Mouse (Mus musculus) hindbrain, embryonic 16.5 days (tissue): ENCODE measurements around the gene Ccdc107. TPM values are rescaled to one million over a fixed set of nuclear protein-coding genes. Genes with fewer than 3 reads are reported as not detected.

Experiments used
- ATAC-seq: fragments of 200-750 bp; cut with Nextera tagmentation; 2 replicates; pipeline ENCODE4 v1.8.0; 2017; ENCODE audit warnings: moderate TSS enrichment, moderate library complexity
- H3K27ac ChIP-seq: fragments of 300-500 bp; sonication (generic); 2 replicates; pipeline ENCODE4 v1.5.1; 2014; ENCODE audit warnings: low read depth, mild to moderate bottlenecking, control low read depth, low read length, moderate library complexity
- H3K27me3 ChIP-seq: fragments of 300-500 bp; sonication (generic); replicated peaks from 2 replicates; pipeline ENCODE4 v1.6.1; 2014; ENCODE audit warnings: low read length; ENCODE audit not compliant: control insufficient read depth, insufficient read depth
- H3K36me3 ChIP-seq: fragments of 300-500 bp; sonication (generic); 2 replicates; pipeline ENCODE4 v1.6.1; 2014; ENCODE audit warnings: mild to moderate bottlenecking, low read length, moderate library complexity, mixed read lengths; ENCODE audit not compliant: control insufficient read depth, insufficient read depth
- H3K4me1 ChIP-seq: fragments of 300-500 bp; sonication (generic); 2 replicates; pipeline ENCODE4 v1.6.1; 2014; ENCODE audit warnings: low read depth, low read length; ENCODE audit not compliant: control insufficient read depth, insufficient read depth
- H3K4me2 ChIP-seq: fragments of 300-500 bp; sonication (generic); 2 replicates; pipeline ENCODE4 v1.6.1; 2014; ENCODE audit warnings: mild to moderate bottlenecking, low read length, control low read depth, moderate library complexity
- H3K4me3 ChIP-seq: fragments of 300-500 bp; sonication (generic); 2 replicates; pipeline ENCODE4 v1.5.1; 2014; ENCODE audit warnings: mild to moderate bottlenecking, low read length, control low read depth, moderate library complexity
- H3K9ac ChIP-seq: fragments of 300-500 bp; sonication (generic); 2 replicates; pipeline ENCODE4 v1.6.1; 2014; ENCODE audit warnings: low read depth, mild to moderate bottlenecking, control low read depth, low read length, moderate library complexity
- H3K9me3 ChIP-seq: fragments of 300-500 bp; sonication (generic); 2 replicates; pipeline ENCODE4 v1.6.1; 2014; ENCODE audit warnings: mild to moderate bottlenecking, low read length, moderate library complexity; ENCODE audit not compliant: control insufficient read depth
- WGBS: fragments of 180-500 bp; shearing (Covaris S2); extraction: QIAGEN DNeasy Blood & Tissue Kit; methylation state at CpG from one replicate; pipeline ENCODE4 v1.1.7; 2014; 5-methylcytosine and 5-hydroxymethylcytosine counted together
- polyA plus RNA-seq: library from polyadenylated mRNA; unstranded; fragments of >200 nt; fragmentation: Nextera tagmentation; extraction: Ambion mirVana; gene quantifications from 2 replicates; pipeline ENCODE4 v1.2.1, GENCODE M21; 2015

Ccdc107 gene
- polyA plus RNA-seq, 1 experiment from 2014 or later = 99.8 TPM

GRCm38 (mm10) chr4:43506074-43506473, 13.4 kb downstream of the Ccdc107 start:
- Histone ChIP-seq H3K27ac (no peak overlapping the region), H3K9me3 (no peaks in the 10 kb centered on the region), H3K4me1 (peaks cover 13% of the 10 kb centered on the region), H3K4me2 (no peak overlapping the region), H3K27me3 (peaks cover 7% of the 10 kb centered on the region), H3K36me3 (no peaks in the 10 kb centered on the region), H3K4me3 (no peak overlapping the region), H3K9ac (no peak overlapping the region)
- ATAC-seq = no peak
- WGBS = 60% methylated on average over 8 of the region's 8 CpGs

GRCm38 (mm10) chr4:43506536-43507185, 14.0 kb downstream of the Ccdc107 start, which contains the start of gene Car9:
Gene Car9 (plus strand): TSS chr4:43506966.
- ATAC-seq = peak; percentile 40
- H3K27me3 ChIP-seq = peaks cover 7% of the 10 kb centered on the region
- H3K4me1 ChIP-seq = peaks cover 13% of the 10 kb centered on the region
- 58% methylated on average over 9 of the region's 9 CpGs for WGBS
- no peak within 1 kb of the TSS for H3K4me3 ChIP-seq
- no peak within 1 kb of the TSS for H3K27ac ChIP-seq
- no peak within 1 kb of the TSS for H3K9ac ChIP-seq
- no peak within 1 kb of the TSS for H3K4me2 ChIP-seq
- H3K36me3 ChIP-seq = no peaks in the 10 kb centered on the region
- H3K9me3 ChIP-seq = no peaks in the 10 kb centered on the region

- peak overlapping the region; percentile 61 for H3K4me2 ChIP-seq
- H3K27ac ChIP-seq = no peak overlapping the region
- no peaks in the 10 kb centered on the region for H3K9me3 ChIP-seq
- H3K9ac ChIP-seq = peak overlapping the region; percentile 41
- no peaks in the 10 kb centered on the region for H3K36me3 ChIP-seq
- peaks cover 7% of the 10 kb centered on the region for H3K27me3 ChIP-seq
- peaks cover 13% of the 10 kb centered on the region for H3K4me1 ChIP-seq
- ATAC-seq = 0 out of 2 replicates have a peak, but pooled peaks have one; percentile 48
- peak overlapping the region; percentile 33 for H3K4me3 ChIP-seq
- 13% methylated on average over 22 of the region's 22 CpGs for WGBS
These were observed 15.4 kb downstream of the Ccdc107 start for GRCm38 (mm10) chr4:43507938-43508665.

GRCm38 (mm10) chr4:43508666-43508997, 15.9 kb downstream of the Ccdc107 start:
- H3K4me3 ChIP-seq = peak overlapping the region; percentile 33
- WGBS = 13% methylated on average over 13 of the region's 13 CpGs
- ATAC-seq = peak; percentile 48; the same call in 1 of the 2 replicates

GRCm38 (mm10) chr4:43509109-43509508, 16.4 kb downstream of the Ccdc107 start:
- Histone ChIP-seq H3K4me1 (peaks cover 13% of the 10 kb centered on the region), H3K9ac (no peak overlapping the region; the same call in 1 of the 2 replicates), H3K27me3 (peaks cover 7% of the 10 kb centered on the region), H3K27ac (no peak overlapping the region), H3K36me3 (no peaks in the 10 kb centered on the region), H3K4me3 (no peak overlapping the region), H3K9me3 (no peaks in the 10 kb centered on the region), H3K4me2 (peak overlapping the region; percentile 61)
- no peak for ATAC-seq
- 23% methylated on average over 9 of the region's 9 CpGs for WGBS

More at GRCm38 (mm10) chr4:43508666-43508997, 15.9 kb downstream of the Ccdc107 start:
- H3K27me3 ChIP-seq = peaks cover 7% of the 10 kb centered on the region
- no peaks in the 10 kb centered on the region for H3K36me3 ChIP-seq
- peak overlapping the region; percentile 61 for H3K4me2 ChIP-seq
- H3K9ac ChIP-seq = peak overlapping the region; percentile 41
- peaks cover 13% of the 10 kb centered on the region for H3K4me1 ChIP-seq
- H3K27ac ChIP-seq = no peak overlapping the region
- no peaks in the 10 kb centered on the region for H3K9me3 ChIP-seq

- ATAC-seq = no peak
- Histone ChIP-seq H3K9me3 (no peaks in the 10 kb centered on the region), H3K27ac (no peak overlapping the region), H3K4me1 (peaks cover 13% of the 10 kb centered on the region), H3K36me3 (no peaks in the 10 kb centered on the region), H3K4me3 (no peak overlapping the region), H3K4me2 (no peak overlapping the region), H3K27me3 (peaks cover 7% of the 10 kb centered on the region), H3K9ac (no peak overlapping the region)
- 77% methylated on average over 19 of the region's 19 CpGs for WGBS
These were observed 19.2 kb downstream of the Ccdc107 start for GRCm38 (mm10) chr4:43511675-43512454.

GRCm38 (mm10) chr4:43512653-43513052, 20.0 kb downstream of the Ccdc107 start:
- ATAC-seq = no peak
- H3K36me3 ChIP-seq = no peaks in the 10 kb centered on the region
- H3K4me2 ChIP-seq = no peak overlapping the region
- no peak overlapping the region for H3K4me3 ChIP-seq
- no peaks in the 10 kb centered on the region for H3K9me3 ChIP-seq
- H3K27ac ChIP-seq = no peak overlapping the region
- 65% methylated on average over 7 of the region's 7 CpGs for WGBS
- peaks cover 7% of the 10 kb centered on the region for H3K27me3 ChIP-seq
- peaks cover 13% of the 10 kb centered on the region for H3K4me1 ChIP-seq
- H3K9ac ChIP-seq = no peak overlapping the region

GRCm38 (mm10) chr4:43513300-43513699, 20.6 kb downstream of the Ccdc107 start:
- Histone ChIP-seq H3K9me3 (no peaks in the 10 kb centered on the region), H3K36me3 (no peaks in the 10 kb centered on the region), H3K27ac (no peak overlapping the region), H3K4me1 (peaks cover 8% of the 10 kb centered on the region), H3K27me3 (peaks cover 7% of the 10 kb centered on the region), H3K4me3 (no peak overlapping the region), H3K4me2 (no peak overlapping the region), H3K9ac (no peak overlapping the region)
- 82% methylated on average over 4 of the region's 4 CpGs for WGBS
- no peak for ATAC-seq

GRCm38 (mm10) chr4:43513791-43514190, 21.1 kb downstream of the Ccdc107 start:
- ATAC-seq = no peak
- Histone ChIP-seq H3K27ac (no peak overlapping the region), H3K36me3 (no peaks in the 10 kb centered on the region), H3K27me3 (peaks cover 5% of the 10 kb centered on the region), H3K4me3 (no peak overlapping the region), H3K4me2 (no peak overlapping the region), H3K4me1 (peaks cover 3% of the 10 kb centered on the region; the same call in 1 of the 2 replicates), H3K9me3 (no peaks in the 10 kb centered on the region), H3K9ac (no peak overlapping the region)
- WGBS = 75% methylated on average over 4 of the region's 4 CpGs
